Mouse (Mus musculus) limb, embryonic 14.5 days (tissue): ENCODE results near the gene Fkbp6. TPM values are rescaled to one million over a fixed set of nuclear protein-coding genes. Genes with fewer than 3 reads are reported as not detected.

Experiments
- ATAC-seq: fragments of 200-750 bp; cut with Nextera tagmentation; 2 replicates; pipeline ENCODE4 v1.8.0; 2017; ENCODE audit warnings: low read depth, moderate number of reproducible peaks, moderate TSS enrichment; ENCODE audit not compliant: low FRiP score
- DNase-seq: peaks from one replicate; pipeline ENCODE4 v3.0.0-alpha.2; 2015; ENCODE audit warnings: low spot score
- H3K27ac ChIP-seq: fragments of 300-500 bp; sonication (generic); replicated peaks from 2 replicates; pipeline ENCODE4 v1.5.1; 2014; ENCODE audit warnings: low read depth, mild to moderate bottlenecking, low read length, moderate library complexity, mixed read lengths
- H3K27me3 ChIP-seq: fragments of 300-500 bp; sonication (generic); 2 replicates; pipeline ENCODE4 v1.6.1; 2014; ENCODE audit warnings: low read length, mixed read lengths; ENCODE audit not compliant: control insufficient read depth, insufficient read depth
- H3K36me3 ChIP-seq: fragments of 300-500 bp; sonication (generic); 2 replicates; pipeline ENCODE4 v1.6.1; 2014; ENCODE audit warnings: mild to moderate bottlenecking, low read length, moderate library complexity, mixed read lengths; ENCODE audit not compliant: control insufficient read depth, insufficient read depth
- H3K4me1 ChIP-seq: fragments of 300-500 bp; sonication (generic); 2 replicates; pipeline ENCODE4 v1.6.1; 2014; ENCODE audit warnings: antibody characterized with exemption, low read length, mixed read lengths; ENCODE audit not compliant: control insufficient read depth, insufficient read depth
- H3K4me2 ChIP-seq: fragments of 300-500 bp; sonication (generic); replicated peaks from 2 replicates; pipeline ENCODE4 v1.6.1; 2014; ENCODE audit warnings: low read depth, mild to moderate bottlenecking, low read length, moderate library complexity; ENCODE audit not compliant: severe bottlenecking
- H3K4me3 ChIP-seq: fragments of 300-500 bp; sonication (generic); replicated peaks from 2 replicates; pipeline ENCODE4 v1.5.1; 2014; ENCODE audit warnings: low read length
- H3K9ac ChIP-seq: fragments of 300-500 bp; sonication (generic); 2 replicates; pipeline ENCODE4 v1.6.1; 2014; ENCODE audit warnings: mild to moderate bottlenecking, low read depth, low read length, moderate library complexity; ENCODE audit not compliant: severe bottlenecking
- H3K9me3 ChIP-seq: fragments of 300-500 bp; sonication (generic); 2 replicates; pipeline ENCODE4 v1.6.1; 2016; ENCODE audit warnings: low read length; ENCODE audit not compliant: control insufficient read depth
- POLR2A ChIP-seq: fragments of 200-500 bp; IDR thresholded peaks from 2 replicates; pipeline ENCODE4 v1.8.0; 2012; ENCODE audit warnings: inconsistent platforms, mild to moderate bottlenecking, moderate library complexity, borderline replicate concordance; ENCODE audit not compliant: insufficient read depth, insufficient read length; ENCODE audit errors: extremely low read depth
- WGBS: fragments of 180-500 bp; shearing (Covaris S2); extraction: QIAGEN DNeasy Blood & Tissue Kit; methylation state at CpG from one replicate; pipeline ENCODE4 v1.1.7; 2014; 5-methylcytosine and 5-hydroxymethylcytosine counted together
- polyA plus RNA-seq, 2 experiments: library from polyadenylated mRNA; depleted of rRNA in 1 of 2; stranded (reverse) in 1 of 2; unstranded in 1 of 2; fragments of >200 nt; fragmentation: Nextera tagmentation in 1 of 2; extraction: Ambion mirVana in 1 of 2; gene quantifications; 2 replicates each; pipeline versions ENCODE4 v1.2.1 to v1.2.3; 2012 to 2014

Fkbp6 gene
- polyA plus RNA-seq (2012; rRNA removed) (0.06 and 0.32 TPM in 2 replicates), polyA plus RNA-seq (2014; fragmentation: Nextera tagmentation; extraction: Ambion mirVana) (not detected in 2 replicates)

DNA sequence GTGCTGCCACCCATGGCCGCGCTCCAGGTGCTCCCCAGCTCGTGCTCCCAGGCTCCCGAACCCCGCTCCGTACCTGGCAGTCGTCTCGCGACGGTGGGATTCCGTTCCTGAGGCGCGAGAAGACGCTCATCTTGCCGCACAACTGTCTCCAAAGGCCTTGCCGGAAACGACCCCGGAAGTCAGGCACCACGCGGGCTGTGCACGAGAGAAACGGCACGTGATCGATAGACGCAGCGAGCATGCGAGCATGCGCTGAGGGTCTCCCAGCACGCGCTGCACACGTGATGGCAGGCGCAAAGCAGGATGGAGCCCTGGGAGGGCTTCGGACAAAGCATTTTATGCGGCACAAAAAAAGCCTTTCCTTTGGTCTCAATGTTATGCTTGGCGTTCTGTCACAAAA, at the start of gene Fkbp6:
TSS of gene Fkbp6 (minus strand) at position 183 of the 400 bp plus-strand sequence.
- peaks cover 10% of the 10 kb centered on the region; the same call in 1 of the 2 replicates for H3K9me3 ChIP-seq
- H3K4me1 ChIP-seq, result no peaks in the 10 kb centered on the region
- WGBS, result 89% methylated on average over 35 of the region's 35 CpGs
- H3K4me2 ChIP-seq, result no peak within 1 kb of the TSS
- H3K27me3 ChIP-seq, result peaks cover 12% of the 10 kb centered on the region; the same call in 1 of the 2 replicates
- no peak within 1 kb of the TSS for H3K9ac ChIP-seq
- TF ChIP-seq POLR2A, result no peak
- ATAC-seq (no peak), DNase-seq (no peak)
- no peak within 1 kb of the TSS for H3K27ac ChIP-seq
- no peaks in the 10 kb centered on the region for H3K36me3 ChIP-seq
- H3K4me3 ChIP-seq, result no peak within 1 kb of the TSS

DNA sequence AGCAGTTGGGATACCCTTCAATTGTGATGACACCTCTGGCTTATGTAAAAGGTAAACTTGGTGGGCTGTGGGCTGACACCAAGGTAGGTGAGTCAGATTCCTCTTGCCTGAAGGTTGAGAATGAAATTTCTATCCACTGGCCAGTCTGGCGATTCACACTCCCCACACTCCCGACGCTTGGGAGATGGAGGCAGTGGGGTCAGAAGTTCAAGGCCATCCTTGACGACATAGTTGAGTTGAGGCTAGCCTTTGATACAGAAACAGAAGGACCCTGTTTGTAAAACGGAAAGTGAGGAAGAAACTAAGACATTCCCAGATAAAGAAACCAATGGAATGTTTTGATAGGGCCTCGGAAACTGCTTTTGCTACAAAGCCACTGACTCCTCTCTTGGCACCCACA, 49.5 kb upstream of the Fkbp6 start:
- no peak for ATAC-seq
- no peak overlapping the region for H3K9ac ChIP-seq
- DNase-seq, result no peak
- WGBS, result 70% methylated on average over 6 of the region's 6 CpGs
- H3K36me3 ChIP-seq, result no peaks in the 10 kb centered on the region
- H3K9me3 ChIP-seq, result no peaks in the 10 kb centered on the region
- peaks cover 3% of the 10 kb centered on the region; the same call in 1 of the 2 replicates for H3K4me1 ChIP-seq
- H3K27me3 ChIP-seq, result no peaks in the 10 kb centered on the region
- no peak overlapping the region for H3K4me2 ChIP-seq
- H3K27ac ChIP-seq, result no peak overlapping the region
- no peak overlapping the region for H3K4me3 ChIP-seq
- TF ChIP-seq POLR2A, result no peak

DNA sequence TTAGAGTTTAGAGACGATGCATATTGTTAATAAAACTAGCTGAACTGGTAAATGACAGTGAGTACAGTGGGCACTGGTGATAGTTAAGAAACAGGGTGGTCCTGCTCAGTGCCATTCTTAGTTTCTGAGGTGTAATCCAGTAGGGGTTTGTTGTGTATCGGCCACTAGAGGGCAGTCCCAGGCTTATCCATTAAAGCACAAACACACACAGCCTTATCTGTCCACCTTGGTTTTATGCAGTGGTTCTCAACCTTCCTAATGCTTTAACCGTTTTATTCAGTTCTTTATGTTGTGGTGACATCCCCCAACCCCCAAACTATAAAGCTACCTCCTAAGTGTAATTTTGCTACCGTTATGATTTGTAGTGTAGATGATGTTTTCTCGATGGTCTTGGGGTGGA, 46.0 kb upstream of the Fkbp6 start:
- DNase-seq (peak; percentile 50), ATAC-seq (no peak)
- H3K27me3 ChIP-seq, result no peaks in the 10 kb centered on the region

DNA sequence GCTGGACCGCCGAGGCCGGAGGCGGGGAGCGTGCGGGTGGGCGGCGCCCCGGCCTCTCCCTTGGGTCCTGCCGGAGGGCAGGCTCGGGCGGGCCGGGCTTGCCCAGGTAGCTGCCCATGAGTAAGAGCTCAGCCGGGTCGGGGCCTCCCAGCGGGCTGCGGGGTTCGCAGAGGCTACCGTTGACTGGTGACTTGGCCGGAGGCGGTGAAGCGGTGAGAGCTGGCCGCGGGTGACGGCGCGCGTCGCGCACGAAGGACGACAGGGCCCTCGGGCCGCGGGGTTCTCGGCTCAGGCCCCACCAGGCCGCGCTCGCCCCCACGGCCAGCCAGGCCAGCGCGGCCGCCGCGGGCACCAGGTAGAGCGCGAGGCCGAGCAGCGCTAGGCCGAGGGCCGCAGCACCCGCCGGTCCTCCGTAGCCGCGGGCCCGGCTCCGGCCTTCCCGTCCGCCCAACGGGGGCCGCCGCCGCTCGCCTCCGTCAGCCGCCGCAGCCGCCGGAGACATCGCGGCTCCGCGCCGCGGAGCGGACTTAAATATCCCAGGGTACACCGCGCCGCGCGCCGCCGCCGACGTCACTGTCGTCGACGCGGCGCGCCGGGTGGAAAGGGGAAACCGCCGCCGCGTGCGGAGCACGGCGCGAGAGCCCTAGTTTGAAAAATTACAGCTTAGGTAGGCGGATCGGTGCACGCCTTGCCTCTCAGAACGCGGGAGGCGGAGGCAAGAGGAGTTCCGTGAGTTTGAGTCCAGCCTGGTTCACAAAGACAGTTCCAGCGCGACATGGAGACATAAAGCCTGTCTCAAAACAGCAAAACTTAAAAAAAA, 44.4 kb upstream of the Fkbp6 start, which contains the start of gene Pom121:
TSS of gene Pom121 (minus strand) at position 543 of the 820 bp plus-strand sequence.
- peak; percentile 71; the same call in 1 of the 2 replicates for TF ChIP-seq POLR2A
- DNase-seq (peak; percentile 88), ATAC-seq (peak; percentile 92)
- Histone ChIP-seq H3K27me3 (no peaks in the 10 kb centered on the region), H3K4me1 (peaks cover 12% of the 10 kb centered on the region), H3K9me3 (no peaks in the 10 kb centered on the region), H3K27ac (peak within 1 kb of the TSS; percentile 86), H3K4me2 (peak within 1 kb of the TSS; percentile 73), H3K36me3 (peaks cover 30% of the 10 kb centered on the region), H3K4me3 (peak within 1 kb of the TSS; percentile 98), H3K9ac (peak within 1 kb of the TSS; percentile 99)
- under 1% methylated on average over 66 of the region's 110 CpGs for WGBS

More for the DNA sequence above, 46.0 kb upstream of the Fkbp6 start:
- 50% methylated on average over 5 of the region's 5 CpGs for WGBS
- Histone ChIP-seq H3K9ac (no peak overlapping the region), H3K9me3 (no peaks in the 10 kb centered on the region), H3K36me3 (peaks cover 15% of the 10 kb centered on the region), H3K27ac (no peak overlapping the region), H3K4me1 (peaks cover 12% of the 10 kb centered on the region), H3K4me2 (no peak overlapping the region), H3K4me3 (no peak overlapping the region)
- no peak for TF ChIP-seq POLR2A

DNA sequence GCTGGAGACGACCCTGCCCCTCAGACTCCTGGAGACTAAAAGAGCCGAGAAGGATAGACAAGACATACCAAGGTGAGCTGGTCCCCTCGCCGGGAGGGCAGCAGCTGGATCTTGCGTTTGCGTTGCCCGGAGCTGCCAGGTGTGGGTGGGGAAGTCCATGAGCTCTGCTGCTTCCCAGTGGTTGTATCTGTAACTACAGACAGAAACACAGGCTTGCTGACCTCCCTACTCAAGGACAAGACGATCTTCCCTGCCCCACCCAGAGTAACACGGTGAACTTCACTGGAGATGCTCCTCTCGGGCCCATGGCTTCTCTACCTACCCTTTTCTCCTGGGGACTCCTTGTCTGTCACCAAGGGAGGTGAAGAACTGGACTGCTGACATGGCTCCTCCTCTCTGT, 33.9 kb upstream of the Fkbp6 start:
- no peak overlapping the region for H3K4me3 ChIP-seq
- H3K27ac ChIP-seq, result no peak overlapping the region
- H3K27me3 ChIP-seq, result no peaks in the 10 kb centered on the region
- H3K9me3 ChIP-seq, result no peaks in the 10 kb centered on the region
- no peak for TF ChIP-seq POLR2A
- peaks cover 94% of the 10 kb centered on the region for H3K36me3 ChIP-seq
- WGBS, result 88% methylated on average over 10 of the region's 10 CpGs
- DNase-seq (no peak), ATAC-seq (no peak)
- H3K9ac ChIP-seq, result no peak overlapping the region
- no peak overlapping the region for H3K4me2 ChIP-seq
- H3K4me1 ChIP-seq, result no peaks in the 10 kb centered on the region
